Mouse (Mus musculus): ENCODE measurements around the gene Krtap4-2.

Krtap4-2 gene

DNA sequence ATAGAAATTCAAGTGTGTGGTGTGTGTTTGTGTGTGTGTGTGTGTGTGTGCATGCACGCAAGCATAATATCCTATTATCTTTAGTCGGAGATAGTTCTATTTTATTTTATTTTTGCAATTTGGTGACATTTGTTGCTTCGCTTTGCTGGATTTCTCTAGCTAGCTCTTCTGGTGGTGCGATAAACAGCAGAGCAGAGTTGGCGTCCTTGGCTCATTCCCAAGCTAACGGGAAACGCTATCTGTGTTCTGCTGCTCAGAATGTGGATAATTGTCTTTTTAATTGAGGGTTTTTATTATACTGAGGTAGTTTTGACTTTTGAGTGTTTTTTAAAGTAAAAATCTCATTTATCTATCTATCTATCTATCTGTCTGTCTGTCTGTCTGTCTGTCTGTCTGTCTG, 49.8 kb downstream of the Krtap4-2 start:
- DNase-seq (ENCODE audit: low spot score), result no peak
